Mouse (Mus musculus): Measurements from ENCODE around the gene Defb21.

DNA sequence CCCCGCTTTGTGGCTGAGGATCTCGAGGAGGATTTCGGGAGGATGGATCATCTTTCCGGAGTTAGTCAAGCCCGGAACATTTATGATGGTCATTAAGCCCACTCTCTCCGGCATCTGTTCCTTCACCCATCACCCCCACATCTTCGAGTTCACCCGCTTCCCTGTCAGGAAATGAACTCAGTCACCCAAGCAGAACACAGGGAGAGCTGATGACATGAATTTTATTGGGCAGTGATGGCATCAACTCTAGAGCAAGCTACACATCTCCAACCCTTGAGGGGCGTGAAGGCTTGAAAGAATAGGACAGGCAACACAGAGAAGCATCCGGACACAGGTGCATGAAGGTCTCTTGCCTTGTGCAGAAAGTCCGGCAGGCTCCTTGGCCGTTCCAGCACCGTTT is 49.6 kb downstream of the Defb21 start:
- TF ChIP-seq CTCF (IDR thresholded peaks at IDR 0.05), result no peak
- TF ChIP-seq EP300 (IDR thresholded peaks at IDR 0.05), result no peak

All from lung, postnatal 0 days (tissue).